Mouse (Mus musculus): Measurements from ENCODE around the gene Ndufc1. TPM values are rescaled to one million over a fixed set of nuclear protein-coding genes. Genes with fewer than 3 reads are reported as not detected.
"Not testable (repeated sequence)": the region's sequence is repeated elsewhere in the genome, so short reads cannot be mapped to it uniquely, and the experiment has no call there.

The Ndufc1 gene
- polyA plus RNA-seq, 1 experiment from 2014 or later, result 1,554 TPM

- not testable (repeated sequence) for H3K9me3 ChIP-seq (replicated peaks; ENCODE audit: control insufficient read depth, low read length); H3K27ac ChIP-seq (ENCODE audit: low read length); ATAC-seq (replicated peaks; ENCODE audit: extremely low read depth, insufficient read depth, low FRiP score); H3K4me2 ChIP-seq (ENCODE audit: low read depth, low read length); H3K9ac ChIP-seq (ENCODE audit: low read length); H3K36me3 ChIP-seq (ENCODE audit: control insufficient read depth, insufficient read depth); H3K4me3 ChIP-seq (ENCODE audit: low read length); H3K27me3 ChIP-seq (ENCODE audit: control insufficient read depth, insufficient read depth, low read length)
- WGBS, result 95% methylated on average over 3 of the region's 3 CpGs
- H3K4me1 ChIP-seq (ENCODE audit: control insufficient read depth, insufficient read depth, low read length), result peaks cover 10% of the 10 kb centered on the region
Measured at GRCm38 (mm10) chr3:51393018-51393417, 15.8 kb downstream of the Ndufc1 start.

DNA sequence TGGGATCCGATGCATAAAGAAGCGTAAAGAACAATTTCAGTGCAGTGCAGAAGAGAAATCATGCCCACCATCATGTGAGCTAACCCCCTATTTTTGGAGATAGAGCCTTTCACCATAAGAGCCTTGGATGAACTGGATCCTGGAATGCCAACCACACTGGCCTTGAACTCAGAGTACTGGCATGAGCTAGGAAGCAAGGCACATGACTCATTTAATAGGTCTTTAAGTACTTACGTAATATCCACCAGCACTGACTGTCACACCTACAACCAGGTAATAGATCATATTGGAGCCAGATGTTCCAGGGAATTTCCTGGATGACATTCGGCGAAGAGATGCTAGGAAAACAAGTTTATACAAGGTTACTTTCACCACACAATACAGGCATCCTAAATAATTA is 17.2 kb downstream of the Ndufc1 start:
- no peak for ATAC-seq (replicated peaks; ENCODE audit: extremely low read depth, insufficient read depth, low FRiP score)
- 89% methylated on average over 5 of the region's 5 CpGs for WGBS
- H3K36me3 ChIP-seq (ENCODE audit: control insufficient read depth, insufficient read depth), result no peaks in the 10 kb centered on the region

DNA sequence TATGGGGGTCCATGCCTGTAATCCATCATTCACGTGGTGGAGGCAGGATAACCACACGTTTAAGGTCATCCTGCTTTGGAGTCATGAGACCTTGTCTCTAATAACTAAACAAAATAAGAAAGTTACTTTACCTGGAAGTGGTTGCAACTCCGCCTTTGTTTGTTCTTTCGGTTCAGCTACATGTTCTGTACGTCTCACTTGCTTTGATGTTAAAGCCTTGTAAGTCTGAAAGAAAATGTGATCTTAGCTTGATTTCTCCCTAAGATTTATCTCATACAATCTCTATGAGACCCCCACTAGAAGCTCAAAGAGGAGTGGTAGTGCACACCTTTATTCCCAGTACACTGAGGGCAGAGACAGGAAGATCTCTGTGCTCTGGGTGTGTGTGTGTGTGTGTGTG is 17.7 kb downstream of the Ndufc1 start:
- Histone ChIP-seq H3K4me2 (ENCODE audit: low read depth, low read length) (no peak overlapping the region), H3K9ac (ENCODE audit: low read length) (no peak overlapping the region), H3K9me3 (replicated peaks; ENCODE audit: control insufficient read depth, low read length) (no peaks in the 10 kb centered on the region), H3K27ac (ENCODE audit: low read length) (no peak overlapping the region), H3K36me3 (ENCODE audit: control insufficient read depth, insufficient read depth) (no peaks in the 10 kb centered on the region), H3K4me1 (ENCODE audit: control insufficient read depth, insufficient read depth, low read length) (peaks cover 7% of the 10 kb centered on the region), H3K27me3 (ENCODE audit: control insufficient read depth, insufficient read depth, low read length) (peaks cover 7% of the 10 kb centered on the region), H3K4me3 (ENCODE audit: low read length) (no peak overlapping the region)
- no peak for ATAC-seq (replicated peaks; ENCODE audit: extremely low read depth, insufficient read depth, low FRiP score)
- WGBS, result 86% methylated on average over 5 of the region's 5 CpGs

More for the DNA sequence above, 17.2 kb downstream of the Ndufc1 start:
- Histone ChIP-seq H3K27ac (ENCODE audit: low read length) (no peak overlapping the region), H3K27me3 (ENCODE audit: control insufficient read depth, insufficient read depth, low read length) (peaks cover 8% of the 10 kb centered on the region), H3K4me3 (ENCODE audit: low read length) (no peak overlapping the region), H3K9me3 (replicated peaks; ENCODE audit: control insufficient read depth, low read length) (no peaks in the 10 kb centered on the region), H3K4me2 (ENCODE audit: low read depth, low read length) (no peak overlapping the region), H3K4me1 (ENCODE audit: control insufficient read depth, insufficient read depth, low read length) (peaks cover 9% of the 10 kb centered on the region), H3K9ac (ENCODE audit: low read length) (no peak overlapping the region)

DNA sequence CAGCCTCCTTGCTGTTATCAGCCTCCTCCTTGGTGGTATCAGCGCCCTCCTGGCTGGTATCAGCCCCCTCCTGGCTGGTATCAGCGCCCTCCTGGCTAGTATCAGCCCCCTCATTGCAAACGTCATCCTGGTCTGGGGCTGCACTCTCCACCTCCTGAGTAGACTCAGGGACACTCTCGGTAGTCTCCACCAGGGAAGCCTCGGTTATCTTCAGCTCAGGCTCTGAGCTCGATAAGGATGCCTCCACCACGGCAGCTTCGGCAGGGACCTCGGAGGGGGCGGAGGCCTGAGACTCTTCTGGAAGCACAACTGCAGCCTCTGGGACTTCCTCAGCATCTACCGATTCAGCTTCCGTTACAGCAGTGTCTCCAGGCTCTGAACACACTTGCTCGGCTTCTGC is 19.9 kb downstream of the Ndufc1 start:
- H3K36me3 ChIP-seq (ENCODE audit: control insufficient read depth, insufficient read depth), result no peaks in the 10 kb centered on the region
- H3K4me1 ChIP-seq (ENCODE audit: control insufficient read depth, insufficient read depth, low read length), result peaks cover 6% of the 10 kb centered on the region
- peak overlapping the region; percentile 33 for H3K4me3 ChIP-seq (ENCODE audit: low read length)
- H3K27ac ChIP-seq (ENCODE audit: low read length), result no peak overlapping the region
- H3K9ac ChIP-seq (ENCODE audit: low read length), result peak overlapping the region; percentile 55; the same call in 1 of the 2 replicates
- 0 out of 2 replicates have a peak, but pooled peaks have one; percentile 18 for ATAC-seq (replicated peaks; ENCODE audit: extremely low read depth, insufficient read depth, low FRiP score)
- no peaks in the 10 kb centered on the region for H3K9me3 ChIP-seq (replicated peaks; ENCODE audit: control insufficient read depth, low read length)
- H3K4me2 ChIP-seq (ENCODE audit: low read depth, low read length), result peak overlapping the region; percentile 63
- WGBS, result 5% methylated on average over 13 of the region's 13 CpGs
- H3K27me3 ChIP-seq (ENCODE audit: control insufficient read depth, insufficient read depth, low read length), result no peaks in the 10 kb centered on the region

DNA sequence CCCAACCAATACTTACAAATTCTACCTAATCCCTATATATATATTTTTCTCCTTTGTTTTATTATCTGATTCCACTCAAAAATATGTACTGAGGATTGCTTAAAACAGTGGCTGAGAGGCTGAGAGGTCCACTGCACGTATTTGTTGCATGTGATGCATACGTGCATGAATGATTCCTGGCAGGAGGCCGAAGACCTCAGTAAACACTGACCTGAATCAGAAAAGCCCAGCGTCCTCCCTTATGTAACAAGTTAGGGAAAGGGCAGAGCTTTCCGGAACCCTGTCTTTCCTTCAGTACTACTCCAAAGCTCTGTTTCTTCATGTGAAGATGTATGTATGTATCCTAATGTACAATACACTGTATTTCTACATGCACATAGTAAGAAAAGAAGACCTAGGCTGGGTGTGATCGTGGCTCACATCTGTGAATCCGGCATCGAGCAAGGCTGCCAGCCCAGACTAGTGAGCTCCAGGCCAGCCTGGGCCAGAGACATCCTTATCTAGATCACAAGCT is 20.9 kb downstream of the Ndufc1 start:
- Histone ChIP-seq H3K9me3 (replicated peaks; ENCODE audit: control insufficient read depth, low read length) (no peaks in the 10 kb centered on the region), H3K4me2 (ENCODE audit: low read depth, low read length) (no peak overlapping the region), H3K27ac (ENCODE audit: low read length) (no peak overlapping the region), H3K36me3 (ENCODE audit: control insufficient read depth, insufficient read depth) (no peaks in the 10 kb centered on the region), H3K27me3 (ENCODE audit: control insufficient read depth, insufficient read depth, low read length) (no peaks in the 10 kb centered on the region), H3K9ac (ENCODE audit: low read length) (no peak overlapping the region), H3K4me1 (ENCODE audit: control insufficient read depth, insufficient read depth, low read length) (peaks cover 6% of the 10 kb centered on the region), H3K4me3 (ENCODE audit: low read length) (no peak overlapping the region)
- ATAC-seq (replicated peaks; ENCODE audit: extremely low read depth, insufficient read depth, low FRiP score), result no peak
- WGBS, result 66% methylated on average over 8 of the region's 8 CpGs

DNA sequence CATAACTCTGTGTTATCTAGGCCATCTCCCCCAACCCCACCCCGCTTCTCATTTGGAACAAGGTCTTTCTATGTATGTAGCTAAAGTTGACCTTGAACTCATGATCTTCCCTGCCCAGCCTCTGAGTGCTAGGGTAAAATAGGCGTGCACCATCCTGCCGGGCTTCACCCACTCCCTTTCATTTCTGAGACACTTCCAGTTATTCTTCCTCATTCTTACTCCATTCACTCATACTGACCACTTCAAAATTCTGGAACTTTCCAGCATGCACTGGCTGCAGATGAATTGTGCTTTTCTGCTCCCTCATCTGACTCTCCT is 21.7 kb downstream of the Ndufc1 start:
- no peak overlapping the region for H3K9ac ChIP-seq (ENCODE audit: low read length)
- no peak overlapping the region for H3K27ac ChIP-seq (ENCODE audit: low read length)
- peaks cover 6% of the 10 kb centered on the region for H3K4me1 ChIP-seq (ENCODE audit: control insufficient read depth, insufficient read depth, low read length)
- WGBS, result 73% methylated on average over 3 of the region's 3 CpGs
- H3K27me3 ChIP-seq (ENCODE audit: control insufficient read depth, insufficient read depth, low read length), result no peaks in the 10 kb centered on the region
- H3K4me3 ChIP-seq (ENCODE audit: low read length), result no peak overlapping the region
- H3K4me2 ChIP-seq (ENCODE audit: low read depth, low read length), result no peak overlapping the region
- H3K9me3 ChIP-seq (replicated peaks; ENCODE audit: control insufficient read depth, low read length), result no peaks in the 10 kb centered on the region
- no peak for ATAC-seq (replicated peaks; ENCODE audit: extremely low read depth, insufficient read depth, low FRiP score)
- H3K36me3 ChIP-seq (ENCODE audit: control insufficient read depth, insufficient read depth), result no peaks in the 10 kb centered on the region

DNA sequence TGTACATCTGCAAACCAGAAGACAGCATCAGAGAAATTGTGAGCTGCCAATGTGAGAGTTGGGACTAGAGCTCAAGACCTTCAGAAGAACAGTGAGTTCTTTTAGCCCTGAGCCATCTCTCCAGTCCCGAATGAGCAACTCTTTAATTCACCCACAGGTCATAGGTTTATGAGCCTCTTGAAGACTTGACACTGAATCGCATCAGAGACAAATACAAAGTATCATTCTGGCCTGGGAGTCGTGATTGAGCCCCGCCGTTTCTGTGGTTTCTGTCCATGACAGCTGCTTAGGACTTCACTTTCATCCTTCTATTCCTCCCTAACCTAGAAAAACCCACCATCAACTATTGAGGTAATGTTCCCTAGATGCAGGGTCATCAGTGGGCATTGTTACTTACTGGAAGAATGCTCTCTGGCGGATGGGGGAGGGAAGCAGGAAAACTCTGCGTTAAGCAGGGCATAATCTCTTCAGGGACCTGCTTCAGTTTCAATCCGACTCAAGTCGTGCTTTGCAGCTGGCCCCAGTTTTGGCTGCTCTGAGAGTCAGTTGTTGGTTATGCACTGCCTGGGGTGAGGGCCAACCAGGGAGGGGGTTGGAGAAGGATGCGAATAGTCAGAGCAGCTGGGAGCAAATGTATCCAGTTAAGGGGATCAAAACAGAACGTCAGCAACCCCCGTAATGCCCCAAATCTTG is 22.2 kb downstream of the Ndufc1 start:
- no peak for ATAC-seq (replicated peaks; ENCODE audit: extremely low read depth, insufficient read depth, low FRiP score)
- Histone ChIP-seq H3K4me3 (ENCODE audit: low read length) (no peak overlapping the region), H3K27me3 (ENCODE audit: control insufficient read depth, insufficient read depth, low read length) (no peaks in the 10 kb centered on the region), H3K27ac (ENCODE audit: low read length) (no peak overlapping the region), H3K9me3 (replicated peaks; ENCODE audit: control insufficient read depth, low read length) (no peaks in the 10 kb centered on the region), H3K4me2 (ENCODE audit: low read depth, low read length) (no peak overlapping the region), H3K36me3 (ENCODE audit: control insufficient read depth, insufficient read depth) (no peaks in the 10 kb centered on the region), H3K4me1 (ENCODE audit: control insufficient read depth, insufficient read depth, low read length) (peaks cover 6% of the 10 kb centered on the region), H3K9ac (ENCODE audit: low read length) (no peak overlapping the region)
- WGBS, result 58% methylated on average over 12 of the region's 12 CpGs

- ATAC-seq (replicated peaks; ENCODE audit: extremely low read depth, insufficient read depth, low FRiP score), result no peak
- no peak overlapping the region for H3K9ac ChIP-seq (ENCODE audit: low read length)
- no peaks in the 10 kb centered on the region for H3K36me3 ChIP-seq (ENCODE audit: control insufficient read depth, insufficient read depth)
- H3K9me3 ChIP-seq (replicated peaks; ENCODE audit: control insufficient read depth, low read length), result no peaks in the 10 kb centered on the region
- no peak overlapping the region for H3K4me2 ChIP-seq (ENCODE audit: low read depth, low read length)
- H3K4me1 ChIP-seq (ENCODE audit: control insufficient read depth, insufficient read depth, low read length), result peaks cover 4% of the 10 kb centered on the region
- H3K4me3 ChIP-seq (ENCODE audit: low read length), result no peak overlapping the region
- 79% methylated on average over 12 of the region's 12 CpGs for WGBS
- H3K27me3 ChIP-seq (ENCODE audit: control insufficient read depth, insufficient read depth, low read length), result no peaks in the 10 kb centered on the region
- no peak overlapping the region for H3K27ac ChIP-seq (ENCODE audit: low read length)
Measured at GRCm38 (mm10) chr3:51383409-51383808, 25.4 kb downstream of the Ndufc1 start.

DNA sequence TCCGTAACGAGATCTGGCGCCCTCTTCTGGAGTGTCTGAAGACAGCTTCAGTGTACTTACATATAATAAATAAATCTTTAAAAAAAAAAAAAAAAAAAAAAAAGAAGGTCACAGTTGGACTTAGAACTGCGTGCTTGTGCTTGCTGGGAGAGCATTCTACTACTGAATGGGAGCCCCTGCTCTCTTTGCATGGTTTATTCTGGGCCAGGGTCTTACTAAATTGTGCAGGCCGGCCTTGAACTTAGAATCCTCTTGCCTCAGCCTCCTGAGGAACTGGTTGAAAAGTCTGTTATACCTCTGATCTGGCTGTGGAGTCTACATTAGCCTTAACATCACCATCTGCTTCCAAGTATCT is 28.2 kb downstream of the Ndufc1 start:
- H3K4me1 ChIP-seq (ENCODE audit: control insufficient read depth, insufficient read depth, low read length), result peaks cover 4% of the 10 kb centered on the region
- no peak for ATAC-seq (replicated peaks; ENCODE audit: extremely low read depth, insufficient read depth, low FRiP score)
- H3K9ac ChIP-seq (ENCODE audit: low read length), result no peak overlapping the region
- no peak overlapping the region for H3K4me2 ChIP-seq (ENCODE audit: low read depth, low read length)
- H3K4me3 ChIP-seq (ENCODE audit: low read length), result no peak overlapping the region
- H3K27me3 ChIP-seq (ENCODE audit: control insufficient read depth, insufficient read depth, low read length), result no peaks in the 10 kb centered on the region
- no peak overlapping the region for H3K27ac ChIP-seq (ENCODE audit: low read length)
- no peaks in the 10 kb centered on the region for H3K9me3 ChIP-seq (replicated peaks; ENCODE audit: control insufficient read depth, low read length)
- 77% methylated on average over 2 of the region's 5 CpGs for WGBS
- no peaks in the 10 kb centered on the region for H3K36me3 ChIP-seq (ENCODE audit: control insufficient read depth, insufficient read depth)

All from heart, embryonic 16.5 days (tissue).